Mouse (Mus musculus) heart, embryonic 13.5 days (tissue): ENCODE data around the gene Rpp25. TPM values are rescaled to one million over a fixed set of nuclear protein-coding genes. Genes with fewer than 3 reads are reported as not detected.

ENCODE experiments used
- polyA plus RNA-seq: library from polyadenylated mRNA; unstranded; fragments of >200 nt; fragmentation: Nextera tagmentation; extraction: Ambion mirVana; gene quantifications from 2 replicates; pipeline ENCODE4 v1.2.1, GENCODE M21; 2015

Rpp25 gene
- polyA plus RNA-seq, 1 experiment from 2014 or later = 13.5 TPM

Other genes with a start within 250 kb of the Rpp25 start
- gene 1700017B05Rik, start 241.4 kb upstream of the Rpp25 start, polyA plus RNA-seq = 11.9 and 16.9 TPM in 2 replicates
- 15.0 and 18.7 TPM in 2 replicates for gene Ppcdc, start 63.9 kb upstream of the Rpp25 start, polyA plus RNA-seq
- 9.8 and 10.0 TPM in 2 replicates for gene Scamp5, start 36.0 kb upstream of the Rpp25 start, polyA plus RNA-seq
- 1,286 and 1,445 TPM in 2 replicates for gene Cox5a, start 17.2 kb downstream of the Rpp25 start, polyA plus RNA-seq
- gene Fam219b, start 33.5 kb downstream of the Rpp25 start, polyA plus RNA-seq = 11.4 and 12.8 TPM in 2 replicates
- gene Mpi, start 48.7 kb downstream of the Rpp25 start, polyA plus RNA-seq = 74.2 and 80.9 TPM in 2 replicates
- 51.5 and 52.4 TPM in 2 replicates for gene Scamp2, start 56.9 kb downstream of the Rpp25 start, polyA plus RNA-seq
- gene Ulk3, start 85.4 kb downstream of the Rpp25 start, polyA plus RNA-seq = 14.6 and 17.1 TPM in 2 replicates
- not detected in 2 replicates for gene Cplx3, start 102.3 kb downstream of the Rpp25 start, polyA plus RNA-seq
- gene Lman1l, start 116.7 kb downstream of the Rpp25 start, polyA plus RNA-seq = not detected in 2 replicates
- gene Csk, start 149.6 kb downstream of the Rpp25 start, polyA plus RNA-seq = 16.3 and 17.2 TPM in 2 replicates
- not detected in 2 replicates for gene Cyp1a2, start 179.7 kb downstream of the Rpp25 start, polyA plus RNA-seq
- gene Cyp1a1, start 183.9 kb downstream of the Rpp25 start, polyA plus RNA-seq = not detected in 2 replicates
- gene Edc3, start 204.5 kb downstream of the Rpp25 start, polyA plus RNA-seq = 16.2 and 17.5 TPM in 2 replicates